7 mouse cellular contexts compared by ENCODE assay signal in the genomic region with DNA sequence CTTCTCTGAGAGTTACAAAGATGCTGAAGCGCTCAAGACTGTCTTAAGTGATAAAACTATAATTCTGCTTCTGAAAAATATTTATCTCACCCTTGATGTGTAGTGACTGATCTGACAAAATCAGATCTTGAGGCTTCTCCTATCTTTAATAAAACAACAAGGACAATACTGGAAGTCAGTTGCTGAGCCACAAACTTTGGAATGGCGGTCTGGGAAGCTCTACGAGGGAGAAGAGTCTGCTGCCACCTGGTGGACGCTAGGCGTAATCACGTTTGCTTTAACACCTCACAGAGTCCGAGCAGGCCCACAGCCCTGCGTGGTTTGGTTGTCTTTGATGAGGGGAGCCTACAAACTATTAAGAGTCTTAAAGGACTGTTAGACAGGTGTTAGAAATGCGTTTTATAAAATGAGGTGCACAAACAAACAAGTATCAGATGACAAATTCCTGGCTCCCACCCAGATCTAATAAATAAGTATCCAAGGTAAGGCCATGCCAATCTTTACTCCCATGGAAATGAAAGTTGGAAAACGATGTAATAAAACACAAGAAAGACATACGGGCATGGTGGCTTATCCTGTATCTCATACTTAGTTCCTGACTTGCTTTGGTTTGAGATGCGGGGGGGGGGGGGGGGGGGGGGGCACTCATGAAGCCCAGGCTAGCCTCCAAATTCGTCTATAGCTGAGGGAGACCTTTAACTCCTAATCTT.
DNase-seq lines count a peak whose midpoint lies in the region; ATAC-seq lines count a peak whose summit lies in the region.

No protein-coding gene starts in this region.

- 27% methylated on average over 12 of the region's 13 CpGs for WGBS in hindbrain, embryonic 16.5 days

- peak; percentile 60 for DNase-seq in cerebellum, adult 8-10 months
- DNase-seq in frontal cortex, postnatal 10 days (ENCODE audit: low spot score in 2 of 2): peak; percentile 31 to 63
- DNase-seq in layer of hippocampus, postnatal 25 days (ENCODE audit: extremely low spot score in 1 of 2, low spot score in 1 of 2): peak; percentile 33 to 81
- peak; percentile 70 to 77 for DNase-seq in lung, postnatal 4 days
- peak; percentile 73 to 83 for DNase-seq in right cerebral cortex, adult 2 months (ENCODE audit: low spot score in 2 of 2)

- H3K9ac ChIP-seq in hindbrain, embryonic 16.5 days (ENCODE audit: low read depth, low read length): no peak overlapping the region

- H3K4me2 ChIP-seq in hindbrain, embryonic 16.5 days (ENCODE audit: low read length): no peak overlapping the region

- H3K4me3 ChIP-seq in hindbrain, embryonic 16.5 days (ENCODE audit: low read length): no peak overlapping the region

- no peak overlapping the region for H3K27ac ChIP-seq in hindbrain, embryonic 16.5 days (ENCODE audit: low read depth, low read length)

- no peaks in the 10 kb centered on the region for H3K36me3 ChIP-seq in hindbrain, embryonic 16.5 days (ENCODE audit: control insufficient read depth, insufficient read depth, low read length)

- H3K4me1 ChIP-seq in hindbrain, embryonic 16.5 days (ENCODE audit: control insufficient read depth, insufficient read depth, low read depth, low read length): no peaks in the 10 kb centered on the region

- peak; percentile 75 for ATAC-seq in activated CD4-positive, CD25-positive, alpha-beta regulatory T cell, adult 4 months
- ATAC-seq in hindbrain, embryonic 16.5 days: peak; percentile 94

- no peaks in the 10 kb centered on the region for H3K9me3 ChIP-seq in hindbrain, embryonic 16.5 days (ENCODE audit: control insufficient read depth, low read length)

- H3K27me3 ChIP-seq in hindbrain, embryonic 16.5 days (replicated peaks; ENCODE audit: control insufficient read depth, insufficient read depth, low read length): no peaks in the 10 kb centered on the region
